Mouse (Mus musculus): ENCODE measurements at regions not wholly inside any gene's neighbourhood (a gene's known extent, or its start where the extent isn't known, plus 50 kb on each side); places are given as distances from the start of the nearest gene placed in this dataset.

DNA sequence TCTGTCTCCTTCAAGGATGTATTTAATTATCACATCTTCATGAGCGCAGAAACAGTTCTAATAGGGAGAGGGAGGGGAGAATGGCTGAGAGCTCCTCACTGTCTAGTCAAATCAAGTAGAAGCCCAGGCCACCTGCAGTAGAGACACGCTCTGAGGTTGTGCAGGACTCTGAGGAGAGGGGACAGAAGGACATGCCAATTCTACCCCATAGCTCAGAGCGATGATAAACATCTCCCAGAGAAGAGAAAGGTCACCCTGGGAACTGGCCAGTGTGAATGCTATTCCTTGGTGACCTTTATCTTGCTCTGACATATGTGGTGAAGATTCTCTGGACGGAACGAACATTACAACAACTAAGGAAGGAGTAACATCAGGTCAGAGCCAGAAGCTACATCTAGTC lies 286.1 kb downstream of the Rwdd3 start:
- TF ChIP-seq CTCF (conservative IDR thresholded peaks at IDR 0.05; ENCODE audit: low read length) (no peak), NANOG (IDR thresholded peaks at IDR 0.05; ENCODE audit: borderline replicate concordance, low read length) (no peak), POU5F1 (IDR thresholded peaks at IDR 0.05; ENCODE audit: borderline replicate concordance, low read length) (no peak)

Measured in E14TG2a.4 (cell line).